Mouse (Mus musculus): Measurements from ENCODE around the gene Creld2. TPM values are rescaled to one million over a fixed set of nuclear protein-coding genes. Genes with fewer than 3 reads are reported as not detected.
A peak's percentile ranks its signal among the peaks of the same experiment; 100 is the strongest.

Creld2 gene
- polyA plus RNA-seq, 1 experiment from 2014 or later = 32.9 TPM

GRCm38 (mm10) chr15:88827991-88828799 lies 8.7 kb downstream of the Creld2 start:
- H3K9ac ChIP-seq (replicated peaks) = no peak overlapping the region
- H3K27ac ChIP-seq (ENCODE audit: low read depth) = no peak overlapping the region
- 24% methylated on average over 9 of the region's 9 CpGs for WGBS (ENCODE audit: insufficient replicate concordance)
- peak; percentile 70 for ATAC-seq
- H3K4me3 ChIP-seq (ENCODE audit: low read depth, low read length) = no peak overlapping the region
- H3K9me3 ChIP-seq (ENCODE audit: low read length) = no peaks in the 10 kb centered on the region
- TF ChIP-seq EP300 (IDR thresholded peaks at IDR 0.05; ENCODE audit: low read depth) (no peak), CTCF (IDR thresholded peaks at IDR 0.05; ENCODE audit: low read depth) (peak; percentile 62)
- H3K4me2 ChIP-seq (ENCODE audit: low read depth, low read length) = no peak overlapping the region
- H3K4me1 ChIP-seq (ENCODE audit: insufficient read depth) = peaks cover 14% of the 10 kb centered on the region
- H3K27me3 ChIP-seq (ENCODE audit: insufficient read depth, low read length) = no peaks in the 10 kb centered on the region
- peak; percentile 81 for DNase-seq
- H3K36me3 ChIP-seq (replicated peaks; ENCODE audit: insufficient read depth, low read length) = peaks cover 19% of the 10 kb centered on the region; the same call in 1 of the 2 replicates

- no peaks in the 10 kb centered on the region for H3K27me3 ChIP-seq (ENCODE audit: insufficient read depth, low read length)
- H3K4me1 ChIP-seq (ENCODE audit: insufficient read depth) = peaks cover 14% of the 10 kb centered on the region
- WGBS (ENCODE audit: insufficient replicate concordance) = 59% methylated on average over 15 of the region's 17 CpGs
- H3K27ac ChIP-seq (ENCODE audit: low read depth) = no peak overlapping the region
- no peak overlapping the region for H3K9ac ChIP-seq (replicated peaks)
- peaks cover 13% of the 10 kb centered on the region; the same call in 1 of the 2 replicates for H3K36me3 ChIP-seq (replicated peaks; ENCODE audit: insufficient read depth, low read length)
- DNase-seq (peak; percentile 90), ATAC-seq (peak; percentile 77)
- no peak for TF ChIP-seq EP300 (IDR thresholded peaks at IDR 0.05; ENCODE audit: low read depth)
- peak; percentile 92 for TF ChIP-seq CTCF (IDR thresholded peaks at IDR 0.05; ENCODE audit: low read depth)
- no peak overlapping the region for H3K4me3 ChIP-seq (ENCODE audit: low read depth, low read length)
- H3K4me2 ChIP-seq (ENCODE audit: low read depth, low read length) = no peak overlapping the region
- no peaks in the 10 kb centered on the region for H3K9me3 ChIP-seq (ENCODE audit: low read length)
Measured at GRCm38 (mm10) chr15:88828800-88829705, 9.6 kb downstream of the Creld2 start.

- no peak overlapping the region for H3K4me3 ChIP-seq (ENCODE audit: low read depth, low read length)
- H3K36me3 ChIP-seq (replicated peaks; ENCODE audit: insufficient read depth, low read length) = 0 out of 2 replicates have a peak, but pooled peaks cover 8% of the 10 kb centered on the region
- no peak overlapping the region for H3K4me2 ChIP-seq (ENCODE audit: low read depth, low read length)
- H3K27me3 ChIP-seq (ENCODE audit: insufficient read depth, low read length) = no peaks in the 10 kb centered on the region
- DNase-seq (no peak), ATAC-seq (no peak)
- no peaks in the 10 kb centered on the region for H3K9me3 ChIP-seq (ENCODE audit: low read length)
- TF ChIP-seq EP300 (IDR thresholded peaks at IDR 0.05; ENCODE audit: low read depth) (no peak), CTCF (IDR thresholded peaks at IDR 0.05; ENCODE audit: low read depth) (no peak)
- peaks cover 14% of the 10 kb centered on the region for H3K4me1 ChIP-seq (ENCODE audit: insufficient read depth)
- no peak overlapping the region for H3K9ac ChIP-seq (replicated peaks)
- peak overlapping the region; percentile 89 for H3K27ac ChIP-seq (ENCODE audit: low read depth)
- WGBS (ENCODE audit: insufficient replicate concordance) = 60% methylated on average over 6 of the region's 6 CpGs
Measured at GRCm38 (mm10) chr15:88829791-88830440, 10.5 kb downstream of the Creld2 start.

- H3K27ac ChIP-seq (ENCODE audit: low read depth) = peak overlapping the region; percentile 89
- H3K36me3 ChIP-seq (replicated peaks; ENCODE audit: insufficient read depth, low read length) = 0 out of 2 replicates have a peak, but pooled peaks cover 6% of the 10 kb centered on the region
- TF ChIP-seq CTCF (IDR thresholded peaks at IDR 0.05; ENCODE audit: low read depth) = no peak
- no peak for DNase-seq
- no peaks in the 10 kb centered on the region for H3K27me3 ChIP-seq (ENCODE audit: insufficient read depth, low read length)
- peaks cover 14% of the 10 kb centered on the region for H3K4me1 ChIP-seq (ENCODE audit: insufficient read depth)
- H3K4me2 ChIP-seq (ENCODE audit: low read depth, low read length) = no peak overlapping the region
- H3K9me3 ChIP-seq (ENCODE audit: low read length) = no peaks in the 10 kb centered on the region
- no peak overlapping the region for H3K9ac ChIP-seq (replicated peaks)
- WGBS (ENCODE audit: insufficient replicate concordance) = 69% methylated on average over 5 of the region's 5 CpGs
- H3K4me3 ChIP-seq (ENCODE audit: low read depth, low read length) = no peak overlapping the region
- no peak for ATAC-seq
Measured at GRCm38 (mm10) chr15:88830696-88831095, 11.2 kb downstream of the Creld2 start.

- WGBS (ENCODE audit: insufficient replicate concordance) = 38% methylated on average over 5 of the region's 5 CpGs
- H3K4me2 ChIP-seq (ENCODE audit: low read depth, low read length) = no peak overlapping the region
- peak; percentile 53 for ATAC-seq
Measured at GRCm38 (mm10) chr15:88831482-88831881, 12.0 kb downstream of the Creld2 start.

More at GRCm38 (mm10) chr15:88831482-88831881, 12.0 kb downstream of the Creld2 start:
- Histone ChIP-seq H3K4me1 (ENCODE audit: insufficient read depth) (peaks cover 14% of the 10 kb centered on the region), H3K36me3 (replicated peaks; ENCODE audit: insufficient read depth, low read length) (0 out of 2 replicates have a peak, but pooled peaks cover 3% of the 10 kb centered on the region), H3K9ac (replicated peaks) (no peak overlapping the region), H3K27me3 (ENCODE audit: insufficient read depth, low read length) (no peaks in the 10 kb centered on the region), H3K9me3 (ENCODE audit: low read length) (no peaks in the 10 kb centered on the region), H3K4me3 (ENCODE audit: low read depth, low read length) (no peak overlapping the region), H3K27ac (ENCODE audit: low read depth) (peak overlapping the region; percentile 89)
- TF ChIP-seq EP300 (IDR thresholded peaks at IDR 0.05; ENCODE audit: low read depth) (peak; percentile 70), CTCF (IDR thresholded peaks at IDR 0.05; ENCODE audit: low read depth) (no peak)
- peak; percentile 84 for DNase-seq
